Mouse (Mus musculus): ENCODE results near the gene Anapc15. TPM values are rescaled to one million over a fixed set of nuclear protein-coding genes. Genes with fewer than 3 reads are reported as not detected.
"Not testable (repeated sequence)": the region's sequence is repeated elsewhere in the genome, so short reads cannot be mapped to it uniquely, and the experiment has no call there.

The Anapc15 gene
- polyA plus RNA-seq, 1 experiment from 2014 or later = 42.7 TPM

- not testable (repeated sequence) for H3K4me1 ChIP-seq (replicated peaks; ENCODE audit: control insufficient read depth, insufficient read depth); H3K9ac ChIP-seq (ENCODE audit: low read length); H3K27me3 ChIP-seq (ENCODE audit: control insufficient read depth, insufficient read depth, low read length); H3K27ac ChIP-seq (replicated peaks); DNase-seq (ENCODE audit: low spot score); H3K4me2 ChIP-seq (replicated peaks; ENCODE audit: low read depth); H3K4me3 ChIP-seq (ENCODE audit: low read depth, low read length); H3K9me3 ChIP-seq (ENCODE audit: control insufficient read depth, low read length); H3K36me3 ChIP-seq (ENCODE audit: control insufficient read depth, insufficient read depth, low read length); ATAC-seq (ENCODE audit: low FRiP score, low TSS enrichment)
- TF ChIP-seq CTCF (IDR thresholded peaks at IDR 0.05; ENCODE audit: low read depth) = peak; percentile 37
These were observed 62.4 kb downstream of the Anapc15 start for GRCm38 (mm10) chr7:101925892-101926291.

GRCm38 (mm10) chr7:101928093-101928492 lies 64.6 kb downstream of the Anapc15 start:
- no peaks in the 10 kb centered on the region for H3K9me3 ChIP-seq (ENCODE audit: control insufficient read depth, low read length)
- 74% methylated on average over 3 of the region's 3 CpGs for WGBS
- no peaks in the 10 kb centered on the region for H3K4me1 ChIP-seq (replicated peaks; ENCODE audit: control insufficient read depth, insufficient read depth)
- H3K27ac ChIP-seq (replicated peaks) = no peak overlapping the region
- no peak for TF ChIP-seq EP300 (optimal IDR thresholded peaks at IDR 0.05)
- TF ChIP-seq CTCF (IDR thresholded peaks at IDR 0.05; ENCODE audit: low read depth) = no peak
- no peak for DNase-seq (ENCODE audit: low spot score)
- H3K27me3 ChIP-seq (ENCODE audit: control insufficient read depth, insufficient read depth, low read length) = no peaks in the 10 kb centered on the region
- no peak overlapping the region for H3K9ac ChIP-seq (ENCODE audit: low read length)
- H3K4me2 ChIP-seq (replicated peaks; ENCODE audit: low read depth) = no peak overlapping the region
- H3K36me3 ChIP-seq (ENCODE audit: control insufficient read depth, insufficient read depth, low read length) = no peaks in the 10 kb centered on the region
- H3K4me3 ChIP-seq (ENCODE audit: low read depth, low read length) = no peak overlapping the region
- ATAC-seq (ENCODE audit: low FRiP score, low TSS enrichment) = no peak

- no peaks in the 10 kb centered on the region for H3K36me3 ChIP-seq (ENCODE audit: control insufficient read depth, insufficient read depth, low read length)
- H3K27me3 ChIP-seq (ENCODE audit: control insufficient read depth, insufficient read depth, low read length) = no peaks in the 10 kb centered on the region
- DNase-seq (ENCODE audit: low spot score) (no peak), ATAC-seq (ENCODE audit: low FRiP score, low TSS enrichment) (no peak)
- H3K4me3 ChIP-seq (ENCODE audit: low read depth, low read length) = peak overlapping the region; percentile 73; the same call in 1 of the 2 replicates
- H3K27ac ChIP-seq (replicated peaks) = peak overlapping the region; percentile 93; the same call in 1 of the 2 replicates
- TF ChIP-seq EP300 (optimal IDR thresholded peaks at IDR 0.05) (no peak), CTCF (IDR thresholded peaks at IDR 0.05; ENCODE audit: low read depth) (no peak)
- H3K9me3 ChIP-seq (ENCODE audit: control insufficient read depth, low read length) = no peaks in the 10 kb centered on the region
- H3K9ac ChIP-seq (ENCODE audit: low read length) = no peak overlapping the region
- WGBS = 33% methylated on average over 1 of the region's 1 CpGs
- peak overlapping the region; percentile 62; the same call in 1 of the 2 replicates for H3K4me2 ChIP-seq (replicated peaks; ENCODE audit: low read depth)
- no peaks in the 10 kb centered on the region for H3K4me1 ChIP-seq (replicated peaks; ENCODE audit: control insufficient read depth, insufficient read depth)
These were observed 69.0 kb downstream of the Anapc15 start for GRCm38 (mm10) chr7:101932551-101932950.

- 3% methylated on average over 15 of the region's 15 CpGs for WGBS
- peak overlapping the region; percentile 62 for H3K4me2 ChIP-seq (replicated peaks; ENCODE audit: low read depth)
- peak overlapping the region; percentile 66 for H3K9ac ChIP-seq (ENCODE audit: low read length)
- H3K4me1 ChIP-seq (replicated peaks; ENCODE audit: control insufficient read depth, insufficient read depth) = no peaks in the 10 kb centered on the region
- no peaks in the 10 kb centered on the region for H3K27me3 ChIP-seq (ENCODE audit: control insufficient read depth, insufficient read depth, low read length)
- no peaks in the 10 kb centered on the region for H3K9me3 ChIP-seq (ENCODE audit: control insufficient read depth, low read length)
- peak overlapping the region; percentile 73 for H3K4me3 ChIP-seq (ENCODE audit: low read depth, low read length)
- no peaks in the 10 kb centered on the region for H3K36me3 ChIP-seq (ENCODE audit: control insufficient read depth, insufficient read depth, low read length)
- peak overlapping the region; percentile 93 for H3K27ac ChIP-seq (replicated peaks)
- TF ChIP-seq CTCF (IDR thresholded peaks at IDR 0.05; ENCODE audit: low read depth) (no peak), EP300 (optimal IDR thresholded peaks at IDR 0.05) (no peak)
- ATAC-seq (ENCODE audit: low FRiP score, low TSS enrichment) (peak; percentile 45), DNase-seq (ENCODE audit: low spot score) (no peak)
These were observed 69.8 kb downstream of the Anapc15 start for GRCm38 (mm10) chr7:101933300-101933699.

GRCm38 (mm10) chr7:101933751-101934240 lies 70.3 kb downstream of the Anapc15 start, which contains the start of the genes Lrrc51 and Numa1:
TSS of gene Lrrc51 (minus strand) at chr7:101933895.
TSS of gene Numa1 (plus strand) at chr7:101934111.
- H3K9me3 ChIP-seq (ENCODE audit: control insufficient read depth, low read length) = no peaks in the 10 kb centered on the region
- TF ChIP-seq EP300 (optimal IDR thresholded peaks at IDR 0.05) = no peak
- no peak for TF ChIP-seq CTCF (IDR thresholded peaks at IDR 0.05; ENCODE audit: low read depth)
- DNase-seq (ENCODE audit: low spot score) (peak; percentile 98), ATAC-seq (ENCODE audit: low FRiP score, low TSS enrichment) (peak; percentile 98)
- peak within 1 kb of the TSS; percentile 93 for H3K27ac ChIP-seq (replicated peaks)
- no peaks in the 10 kb centered on the region for H3K27me3 ChIP-seq (ENCODE audit: control insufficient read depth, insufficient read depth, low read length)
- H3K4me2 ChIP-seq (replicated peaks; ENCODE audit: low read depth) = peak within 1 kb of the TSS; percentile 77
- peak within 1 kb of the TSS; percentile 73 for H3K4me3 ChIP-seq (ENCODE audit: low read depth, low read length)
- H3K9ac ChIP-seq (ENCODE audit: low read length) = peak within 1 kb of the TSS; percentile 80
- H3K36me3 ChIP-seq (ENCODE audit: control insufficient read depth, insufficient read depth, low read length) = no peaks in the 10 kb centered on the region
- under 1% methylated on average over 40 of the region's 40 CpGs for WGBS
- H3K4me1 ChIP-seq (replicated peaks; ENCODE audit: control insufficient read depth, insufficient read depth) = no peaks in the 10 kb centered on the region

GRCm38 (mm10) chr7:101935957-101936356 lies 72.4 kb downstream of the Anapc15 start:
- TF ChIP-seq CTCF (IDR thresholded peaks at IDR 0.05; ENCODE audit: low read depth) (no peak), EP300 (optimal IDR thresholded peaks at IDR 0.05) (no peak)
- Histone ChIP-seq H3K36me3 (ENCODE audit: control insufficient read depth, insufficient read depth, low read length) (no peaks in the 10 kb centered on the region), H3K9ac (ENCODE audit: low read length) (no peak overlapping the region), H3K9me3 (ENCODE audit: control insufficient read depth, low read length) (no peaks in the 10 kb centered on the region), H3K27ac (replicated peaks) (no peak overlapping the region), H3K4me3 (ENCODE audit: low read depth, low read length) (no peak overlapping the region), H3K27me3 (ENCODE audit: control insufficient read depth, insufficient read depth, low read length) (no peaks in the 10 kb centered on the region), H3K4me1 (replicated peaks; ENCODE audit: control insufficient read depth, insufficient read depth) (no peaks in the 10 kb centered on the region), H3K4me2 (replicated peaks; ENCODE audit: low read depth) (no peak overlapping the region)
- DNase-seq (ENCODE audit: low spot score) (no peak), ATAC-seq (ENCODE audit: low FRiP score, low TSS enrichment) (no peak)
- WGBS = 80% methylated on average over 4 of the region's 4 CpGs

Measured in stomach, postnatal 0 days (tissue).